Mouse (Mus musculus) left cerebral cortex, adult 11 months (tissue): Measurements from ENCODE around the gene Gm3099.
"Not testable (repeated sequence)": the region's sequence is repeated elsewhere in the genome, so short reads cannot be mapped to it uniquely, and the experiment has no call there.

Experiments
- DNase-seq: peaks from one replicate; pipeline ENCODE4 v3.0.0; 2022; ENCODE audit warnings: low spot score

The Gm3099 gene

GRCm38 (mm10) chr14:3998094-3998493, at the start of gene Gm3099:
Gene Gm3099, plus strand, starts transcription at chr14:3998394.
- not testable (repeated sequence) for DNase-seq

- DNase-seq = not testable (repeated sequence)
Observed at GRCm38 (mm10) chr14:3963247-3963646, 34.9 kb upstream of the Gm3099 start, which contains the start of gene Gm3095. Gene Gm3095, plus strand, starts transcription at chr14:3963547.

GRCm38 (mm10) chr14:4023641-4024040, 25.4 kb downstream of the Gm3099 start, which contains the start of gene Gm5796:
Gene Gm5796, plus strand, starts transcription at chr14:4023941.
- not testable (repeated sequence) for DNase-seq
